Mouse (Mus musculus): Measurements from ENCODE around the gene Coro1a.

DNA sequence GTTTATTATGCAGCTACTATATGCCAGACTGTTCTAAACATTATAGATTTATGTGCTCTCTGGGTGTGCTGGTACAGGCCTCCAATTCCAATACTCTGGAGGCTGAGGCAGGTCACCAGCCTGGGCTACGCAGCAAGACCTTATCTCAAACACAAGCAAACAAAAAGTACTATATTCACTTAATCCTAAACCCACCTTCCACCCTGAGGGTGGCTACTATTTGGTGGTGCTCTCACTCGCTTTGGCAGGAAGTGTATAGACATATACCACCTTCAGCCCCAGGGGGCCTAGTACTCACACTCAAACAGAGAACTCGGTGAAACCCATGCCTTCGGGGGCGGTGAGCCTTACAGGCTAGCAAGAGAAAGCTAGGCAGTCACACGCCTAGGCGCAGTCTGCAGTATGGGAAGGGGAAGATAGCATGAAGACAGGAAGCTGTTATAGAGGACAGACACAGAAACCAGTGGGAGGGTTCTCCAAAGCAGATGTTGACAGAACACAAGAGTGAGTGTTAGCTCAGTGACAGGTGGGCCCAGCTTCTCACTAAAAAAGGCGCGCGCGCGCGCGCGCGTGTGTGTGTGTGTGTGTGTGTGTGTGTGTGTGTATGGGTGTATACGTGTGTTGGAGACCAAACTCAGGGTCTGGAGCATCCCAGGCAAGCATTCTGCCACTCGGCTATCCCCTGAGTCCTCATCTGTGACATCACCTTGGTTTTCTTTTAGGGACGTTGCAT, at the start of gene Coro1a:
- TF ChIP-seq POLR2A (IDR thresholded peaks at IDR 0.05; ENCODE audit: borderline replicate concordance, extremely low read depth, low read depth, low read length) (no peak), CTCF (IDR thresholded peaks at IDR 0.05; ENCODE audit: insufficient read depth, low read length) (no peak)

Data from lung, adult 2 months (tissue).